Mouse (Mus musculus): ENCODE results near the gene Dcx. TPM values are rescaled to one million over a fixed set of nuclear protein-coding genes. Genes with fewer than 3 reads are reported as not detected.
A peak's percentile ranks its signal among the peaks of the same experiment; 100 is the strongest.

The Dcx gene
- total RNA-seq (2021), result 10 to 100 TPM; 21.5 to 24.7 TPM

- peak in 1 of 2 experiments; percentile 13 for DNase-seq (ENCODE audit: extremely low spot score in 1 of 2, low spot score in 1 of 2)
Measured at GRCm38 (mm10) chrX:143932958-143933357, at the start of gene Dcx. TSS of gene Dcx (minus strand) at chrX:143933311.

DNA sequence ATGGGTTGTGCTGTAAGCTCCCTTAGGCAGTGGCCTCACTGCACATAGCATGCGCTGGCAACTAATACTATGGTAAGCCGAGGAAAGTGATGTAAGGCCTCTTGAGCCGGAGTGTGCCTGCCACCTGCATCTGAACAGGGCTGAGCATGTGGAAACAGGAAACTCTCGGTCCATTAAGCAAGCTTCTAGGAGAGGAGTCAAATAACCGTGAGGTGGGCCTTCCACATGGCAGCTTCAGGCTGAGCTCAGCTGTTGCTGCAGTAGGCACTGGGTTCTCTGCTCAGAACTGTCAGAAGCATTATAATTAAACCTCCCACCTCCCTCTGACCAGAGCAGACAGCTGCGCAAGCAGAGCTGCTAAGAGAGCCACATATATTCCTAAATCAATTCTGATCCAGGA is 33.1 kb upstream of the Dcx start:
- DNase-seq (ENCODE audit: extremely low spot score in 1 of 2, low spot score in 1 of 2), result no peak

- DNase-seq (ENCODE audit: extremely low spot score in 1 of 2, low spot score in 1 of 2), result no peak
Measured at GRCm38 (mm10) chrX:143933671-143934070, 560 bp upstream of the Dcx start.

DNA sequence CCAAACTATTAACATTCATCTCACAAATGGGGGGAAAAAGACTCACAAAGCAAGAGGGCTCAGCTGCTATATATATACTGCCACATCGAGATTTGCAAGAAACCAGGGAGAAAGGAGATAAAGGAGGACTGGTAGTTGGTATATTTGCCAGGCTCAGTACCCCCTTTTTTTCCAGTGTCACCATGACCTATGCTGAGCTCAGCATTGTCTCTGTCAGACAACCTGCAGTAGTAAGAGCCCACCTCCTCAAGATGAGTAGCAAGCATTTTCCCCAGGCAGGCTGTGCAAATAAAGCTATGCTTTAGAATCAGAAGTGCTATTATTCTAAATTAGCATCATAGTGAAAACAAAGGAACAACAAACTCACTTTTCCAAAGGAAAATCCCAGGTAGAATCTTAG is 581 bp downstream of the Dcx start:
- no peak for DNase-seq (ENCODE audit: extremely low spot score in 1 of 2, low spot score in 1 of 2)

DNA sequence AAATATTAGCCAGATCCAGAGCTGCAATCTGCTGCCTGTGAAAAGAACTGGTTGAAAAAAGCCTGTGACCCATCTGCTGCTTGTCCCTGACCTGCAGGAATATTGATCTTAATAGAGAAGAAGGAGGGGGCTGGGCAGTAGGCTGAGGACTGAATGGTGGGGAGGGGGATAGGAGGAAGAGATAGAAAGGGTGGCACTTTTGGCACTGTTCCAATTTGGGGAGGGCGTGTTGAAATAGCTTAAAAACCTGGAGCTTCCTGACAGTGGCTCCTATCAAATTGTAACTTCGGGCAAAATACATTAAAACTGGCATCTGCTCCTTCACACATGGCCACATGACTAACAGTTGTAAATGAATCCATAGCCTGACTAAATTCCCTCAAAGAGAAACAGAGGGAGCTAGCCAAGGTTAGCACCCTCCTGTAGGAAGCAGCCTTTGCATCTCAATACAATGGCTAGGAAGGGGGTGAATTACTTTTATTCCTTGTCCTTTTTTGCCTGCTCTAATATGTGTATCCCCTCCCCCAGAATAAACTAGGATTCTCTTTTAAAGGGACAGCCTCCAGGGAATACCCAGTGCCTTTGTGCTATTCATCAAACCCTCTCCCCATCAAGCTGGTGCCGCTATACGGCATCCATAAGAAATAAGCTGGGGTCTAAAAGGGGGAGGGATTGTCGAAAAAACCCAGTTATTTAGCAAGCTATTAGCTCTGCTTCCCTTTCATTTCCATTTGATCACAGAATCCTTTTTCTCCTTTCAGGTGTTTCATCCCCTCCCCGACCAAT is 1.5 kb downstream of the Dcx start:
- DNase-seq (ENCODE audit: extremely low spot score in 1 of 2, low spot score in 1 of 2), result no peak

DNA sequence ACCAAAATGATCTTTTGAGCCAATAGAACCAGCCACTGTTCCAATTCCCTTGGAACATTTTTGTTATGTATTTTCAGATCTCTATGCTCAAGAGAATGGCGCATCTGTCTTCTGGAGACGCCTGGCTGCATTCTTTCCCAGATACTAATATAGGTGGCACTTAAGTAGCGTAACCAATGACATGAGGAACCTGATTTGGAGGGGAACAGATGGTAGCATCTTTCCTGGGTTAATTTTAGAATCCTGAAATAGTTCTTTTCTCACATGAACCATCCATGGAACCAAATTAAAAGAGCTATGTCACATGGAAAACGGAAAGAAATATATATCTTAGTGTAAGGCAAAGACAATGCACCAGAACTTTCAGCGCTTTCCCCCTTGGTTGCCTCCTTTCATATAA is 11.0 kb downstream of the Dcx start:
- DNase-seq (ENCODE audit: extremely low spot score in 1 of 2, low spot score in 1 of 2), result no peak

DNA sequence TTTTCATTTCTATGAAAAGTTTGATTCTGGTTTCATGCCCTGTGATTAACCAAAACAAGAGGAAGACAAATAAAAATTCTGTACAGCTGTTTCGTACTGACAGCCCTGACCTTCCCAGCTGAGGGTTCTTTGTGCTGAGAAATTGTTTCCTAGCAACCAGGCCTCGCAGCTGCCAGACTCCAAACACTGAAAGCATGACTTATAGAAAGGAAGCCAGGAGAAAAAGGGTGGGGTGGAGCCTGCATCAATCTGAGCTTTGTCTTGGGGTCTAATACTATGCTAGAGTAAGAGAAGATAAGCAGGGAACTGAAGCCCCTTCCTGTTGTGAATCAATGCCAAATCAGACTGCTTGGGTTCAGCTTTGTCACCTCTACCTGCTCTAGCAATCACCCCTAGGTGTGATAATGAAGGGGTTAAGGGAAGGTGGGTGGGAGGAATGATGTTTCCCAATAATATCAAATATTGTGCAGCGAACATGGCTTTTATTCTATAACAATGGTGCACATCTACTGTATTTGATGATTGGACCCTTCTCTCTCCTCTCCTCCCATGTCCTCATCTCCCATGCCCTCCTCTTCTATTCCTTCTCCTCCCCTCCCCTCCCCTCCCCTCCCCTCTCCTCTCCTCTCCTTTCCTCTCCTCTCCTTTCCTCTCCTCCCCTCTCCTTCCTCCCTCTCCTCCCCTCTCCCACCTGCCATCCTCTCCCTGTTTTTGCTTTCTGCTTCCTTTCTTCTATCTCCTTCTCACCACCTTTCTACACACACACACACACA is 26.2 kb downstream of the Dcx start:
- DNase-seq (ENCODE audit: extremely low spot score in 1 of 2, low spot score in 1 of 2), result no peak

GRCm38 (mm10) chrX:143904689-143905088 is 28.4 kb downstream of the Dcx start:
- DNase-seq (ENCODE audit: extremely low spot score in 1 of 2, low spot score in 1 of 2), result peak in 1 of 2 experiments; percentile 31

GRCm38 (mm10) chrX:143902300-143902699 is 30.8 kb downstream of the Dcx start:
- DNase-seq (ENCODE audit: extremely low spot score in 1 of 2, low spot score in 1 of 2), result peak in 1 of 2 experiments; percentile 24

- no peak for DNase-seq (ENCODE audit: extremely low spot score in 1 of 2, low spot score in 1 of 2)
Measured at GRCm38 (mm10) chrX:143897363-143898285, 35.5 kb downstream of the Dcx start.

DNA sequence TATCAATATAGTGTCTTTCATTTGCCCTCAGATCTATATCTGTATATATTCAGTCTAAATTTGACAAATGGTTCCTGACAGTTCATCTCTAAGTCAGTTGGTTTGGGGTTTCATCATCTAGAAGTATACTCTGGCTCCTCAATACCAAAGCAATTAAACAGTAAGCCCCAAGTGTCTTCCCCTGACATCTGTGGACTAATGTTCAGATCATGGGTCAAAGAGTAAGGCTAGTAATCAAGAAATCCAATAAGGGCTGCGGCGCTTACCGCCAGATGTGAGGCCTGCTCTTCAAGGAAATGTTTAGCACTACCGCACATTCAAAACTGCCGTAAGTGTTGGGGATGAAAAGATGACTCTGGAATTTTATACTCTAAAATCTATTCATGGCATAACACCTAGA is 36.2 kb downstream of the Dcx start:
- DNase-seq (ENCODE audit: extremely low spot score in 1 of 2, low spot score in 1 of 2), result no peak

- DNase-seq (ENCODE audit: extremely low spot score in 1 of 2, low spot score in 1 of 2), result no peak
Measured at GRCm38 (mm10) chrX:143893180-143893579, 39.9 kb downstream of the Dcx start.

GRCm38 (mm10) chrX:143885765-143886164 is 47.3 kb downstream of the Dcx start:
- no peak for DNase-seq (ENCODE audit: extremely low spot score in 1 of 2, low spot score in 1 of 2)

DNA sequence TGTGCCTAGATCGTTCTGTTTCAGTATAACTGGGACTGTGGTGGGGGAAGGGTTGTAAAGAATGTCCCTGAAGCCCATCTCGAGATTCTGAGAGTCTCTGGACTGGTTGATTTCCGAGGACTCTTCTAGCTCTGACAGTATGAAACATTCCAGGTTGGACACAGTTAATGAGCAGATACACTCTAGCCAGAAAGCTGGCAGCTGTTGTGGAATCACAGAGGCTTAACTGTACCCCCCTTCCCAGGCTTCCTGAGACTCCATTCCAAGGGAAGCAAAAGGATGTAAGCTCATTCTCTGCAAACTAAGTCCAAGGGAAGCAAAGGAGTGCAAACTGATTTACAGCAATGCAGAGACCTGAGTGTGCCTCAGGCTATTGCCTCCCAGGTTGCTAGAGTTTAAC is 48.2 kb downstream of the Dcx start:
- no peak for DNase-seq (ENCODE audit: extremely low spot score in 1 of 2, low spot score in 1 of 2)

DNA sequence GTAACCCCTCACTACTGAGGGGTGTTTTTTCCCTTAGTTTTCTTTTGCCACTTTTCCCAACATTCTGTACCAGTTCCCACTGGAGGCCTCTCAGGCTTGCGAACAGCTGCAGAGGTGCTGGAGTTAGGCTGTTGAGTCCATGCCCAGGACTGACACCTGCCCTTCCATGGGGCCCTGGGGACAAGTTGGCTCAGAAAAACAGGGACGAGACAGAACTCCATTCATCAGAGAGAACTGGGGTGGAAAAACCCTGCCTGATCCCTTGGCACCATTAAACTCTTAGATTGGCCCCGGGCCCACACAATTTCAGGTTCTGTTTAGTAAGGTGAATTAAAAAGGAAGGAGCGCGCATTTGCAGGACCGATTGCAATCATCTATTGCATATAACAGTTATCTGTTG is 48.8 kb downstream of the Dcx start:
- no peak for DNase-seq (ENCODE audit: extremely low spot score in 1 of 2, low spot score in 1 of 2)

- no peak for DNase-seq (ENCODE audit: extremely low spot score in 1 of 2, low spot score in 1 of 2)
Measured at GRCm38 (mm10) chrX:143881806-143882468, 51.2 kb downstream of the Dcx start.

GRCm38 (mm10) chrX:143879631-143880030 is 53.5 kb downstream of the Dcx start:
- DNase-seq (ENCODE audit: extremely low spot score in 1 of 2, low spot score in 1 of 2), result no peak

DNA sequence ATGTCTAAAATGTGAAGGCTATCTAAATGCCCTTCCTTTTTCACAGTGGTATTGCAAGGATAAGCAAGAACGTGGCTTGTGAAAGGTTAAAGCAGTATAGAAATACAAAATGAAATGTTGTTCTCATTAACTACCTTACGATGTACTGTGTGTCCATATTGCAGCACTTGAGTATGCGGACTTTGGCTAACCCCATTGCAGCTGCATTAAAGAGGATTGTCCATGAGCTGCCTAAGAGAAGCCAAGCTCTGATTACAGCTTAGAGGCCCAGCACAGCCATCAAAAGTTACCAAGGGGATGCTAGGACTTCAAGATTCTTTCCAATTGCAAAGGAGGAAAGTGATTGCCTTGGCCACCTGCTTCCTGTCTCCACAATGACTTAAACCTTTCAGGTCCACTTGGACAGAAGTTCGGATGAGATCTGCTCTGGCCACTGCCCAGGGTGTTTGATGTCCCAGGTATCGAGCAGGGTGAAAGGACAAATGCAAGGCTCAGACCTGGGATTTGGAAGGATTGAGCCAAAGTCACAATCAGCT is 65.9 kb downstream of the Dcx start:
- no peak for DNase-seq (ENCODE audit: extremely low spot score in 1 of 2, low spot score in 1 of 2)

GRCm38 (mm10) chrX:143851351-143851750 is 81.8 kb downstream of the Dcx start:
- DNase-seq (ENCODE audit: extremely low spot score in 1 of 2, low spot score in 1 of 2), result no peak

- no peak for DNase-seq (ENCODE audit: extremely low spot score in 1 of 2, low spot score in 1 of 2)
Measured at GRCm38 (mm10) chrX:143849969-143850368, 83.1 kb downstream of the Dcx start.
